Mouse (Mus musculus) kidney, embryonic 14.5 days (tissue): ENCODE data around the gene Tmem238l. TPM values are rescaled to one million over a fixed set of nuclear protein-coding genes. Genes with fewer than 3 reads are reported as not detected.

ENCODE experiments used
- ATAC-seq: fragments of 200-750 bp; cut with Nextera tagmentation; 2 replicates; pipeline ENCODE4 v1.8.0; 2017; ENCODE audit warnings: moderate number of reproducible peaks, mild to moderate bottlenecking, moderate TSS enrichment, moderate library complexity; ENCODE audit not compliant: low FRiP score, low TSS enrichment
- H3K27ac ChIP-seq: fragments of 300-500 bp; sonication (generic); 2 replicates; pipeline ENCODE4 v1.5.1; 2014; ENCODE audit warnings: low read depth, mild to moderate bottlenecking, low read length, moderate library complexity, mixed read lengths
- H3K27me3 ChIP-seq: fragments of 300-500 bp; sonication (generic); 2 replicates; pipeline ENCODE4 v1.6.1; 2014; ENCODE audit warnings: mild to moderate bottlenecking, low read length; ENCODE audit not compliant: control insufficient read depth, insufficient read depth
- H3K36me3 ChIP-seq: fragments of 300-500 bp; sonication (generic); 2 replicates; pipeline ENCODE4 v1.6.1; 2014; ENCODE audit warnings: low read length, mixed read lengths; ENCODE audit not compliant: control insufficient read depth, insufficient read depth
- H3K4me1 ChIP-seq: fragments of 300-500 bp; sonication (generic); 2 replicates; pipeline ENCODE4 v1.6.1; 2014; ENCODE audit warnings: low read length, mixed read lengths; ENCODE audit not compliant: control insufficient read depth, insufficient read depth
- H3K4me2 ChIP-seq: fragments of 300-500 bp; sonication (generic); replicated peaks from 2 replicates; pipeline ENCODE4 v1.6.1; 2014; ENCODE audit warnings: low read depth, mild to moderate bottlenecking, low read length
- H3K4me3 ChIP-seq: fragments of 300-500 bp; sonication (generic); 2 replicates; pipeline ENCODE4 v1.5.1; 2014; ENCODE audit warnings: mild to moderate bottlenecking, low read length
- H3K9ac ChIP-seq: fragments of 300-500 bp; sonication (generic); 2 replicates; pipeline ENCODE4 v1.6.1; 2014; ENCODE audit warnings: low read depth, mild to moderate bottlenecking, low read length, moderate library complexity
- H3K9me3 ChIP-seq: fragments of 300-500 bp; sonication (generic); 2 replicates; pipeline ENCODE4 v1.6.1; 2016; ENCODE audit warnings: low read length; ENCODE audit not compliant: control insufficient read depth
- WGBS: fragments of 180-500 bp; shearing (Covaris S2); extraction: QIAGEN DNeasy Blood & Tissue Kit; methylation state at CpG from one replicate; pipeline ENCODE4 v1.1.7; 2014; 5-methylcytosine and 5-hydroxymethylcytosine counted together
- polyA plus RNA-seq: library from polyadenylated mRNA; unstranded; fragments of >200 nt; fragmentation: Nextera tagmentation; extraction: Ambion mirVana; gene quantifications from 2 replicates; pipeline ENCODE4 v1.2.1, GENCODE M21; 2014

Gene Tmem238l
- polyA plus RNA-seq, 1 experiment from 2014 or later, result not detected

DNA sequence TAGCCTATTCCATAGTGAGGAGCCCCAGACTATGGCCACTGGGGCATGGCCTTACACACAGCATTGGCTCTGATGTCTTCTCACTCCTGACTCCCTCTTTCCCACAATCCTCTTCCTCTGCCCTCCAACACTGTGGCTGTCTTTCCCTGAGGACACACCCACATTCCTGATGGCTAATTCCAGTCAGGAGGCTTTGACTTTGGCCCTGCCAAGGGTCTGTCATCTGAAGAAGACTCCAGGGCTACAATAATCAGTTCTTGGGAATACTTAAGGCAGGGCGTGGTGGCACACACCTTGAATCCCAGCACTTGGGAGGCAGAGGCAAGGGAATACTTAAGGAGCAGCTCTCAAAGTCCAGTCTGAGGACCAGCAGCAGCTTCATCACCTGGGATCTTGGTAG lies 12.1 kb downstream of the Tmem238l start:
- no peaks in the 10 kb centered on the region for H3K4me1 ChIP-seq
- no peak overlapping the region for H3K4me3 ChIP-seq
- no peaks in the 10 kb centered on the region for H3K36me3 ChIP-seq
- no peak overlapping the region for H3K4me2 ChIP-seq
- no peak overlapping the region for H3K27ac ChIP-seq
- H3K9me3 ChIP-seq, result no peaks in the 10 kb centered on the region
- ATAC-seq, result no peak
- no peaks in the 10 kb centered on the region for H3K27me3 ChIP-seq
- 83% methylated on average over 1 of the region's 1 CpGs for WGBS
- no peak overlapping the region for H3K9ac ChIP-seq

DNA sequence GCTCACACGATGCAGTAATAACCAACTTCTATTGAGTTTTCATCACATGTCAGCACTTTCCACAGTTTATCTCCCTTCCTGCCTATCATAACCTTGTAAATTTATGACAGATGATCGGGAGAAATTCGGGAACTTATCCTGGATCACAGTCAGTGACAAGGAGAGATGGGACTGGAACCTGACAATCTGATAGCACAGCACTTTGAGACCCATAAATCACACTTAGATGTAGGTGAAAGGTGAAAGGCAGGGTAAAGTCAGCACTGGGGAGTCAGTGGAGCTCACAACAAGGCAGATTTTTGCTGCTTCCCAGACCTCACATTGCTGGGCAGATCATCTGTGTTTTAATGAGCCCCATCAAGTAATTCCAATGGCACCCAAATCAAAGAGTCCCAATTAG lies 17.1 kb downstream of the Tmem238l start:
- H3K4me3 ChIP-seq, result no peak overlapping the region
- no peak for ATAC-seq
- 70% methylated on average over 3 of the region's 3 CpGs for WGBS
- no peak overlapping the region for H3K9ac ChIP-seq
- no peaks in the 10 kb centered on the region for H3K36me3 ChIP-seq
- no peak overlapping the region for H3K4me2 ChIP-seq
- no peaks in the 10 kb centered on the region for H3K27me3 ChIP-seq
- no peak overlapping the region for H3K27ac ChIP-seq
- peaks cover 4% of the 10 kb centered on the region; the same call in 1 of the 2 replicates for H3K9me3 ChIP-seq
- no peaks in the 10 kb centered on the region for H3K4me1 ChIP-seq

DNA sequence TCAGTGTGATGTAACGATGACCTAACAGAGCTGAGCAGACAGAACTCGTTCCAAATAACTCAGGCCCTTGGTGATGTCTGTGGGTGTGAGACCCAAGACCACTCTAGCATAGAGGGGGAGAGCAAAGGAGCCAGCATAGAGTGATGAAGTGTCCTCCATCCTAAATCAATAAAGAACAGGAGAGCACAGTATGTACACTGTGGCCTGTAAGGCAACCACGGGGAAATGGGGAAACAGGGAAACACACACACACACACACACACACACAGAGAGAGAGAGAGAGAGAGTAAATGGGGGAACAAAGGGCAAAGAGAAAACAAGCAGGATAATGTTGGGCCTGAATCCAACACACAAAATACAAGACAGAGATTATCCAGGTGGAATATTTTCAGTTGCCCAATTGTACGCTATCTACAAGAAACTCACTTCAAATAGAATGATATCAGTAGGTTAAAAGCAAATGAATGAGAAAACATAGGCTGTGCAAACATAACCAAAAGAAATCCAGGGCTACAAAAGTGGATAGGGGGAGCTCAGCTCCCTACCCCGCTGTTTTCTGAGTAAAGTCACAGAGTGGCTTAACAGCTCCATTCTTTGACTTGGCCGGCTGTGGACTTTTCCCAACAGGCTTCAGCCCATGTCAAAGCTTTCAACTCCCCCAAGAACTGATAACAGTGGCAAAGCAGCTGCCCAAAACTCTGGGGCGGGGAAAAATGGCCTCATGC lies 19.3 kb downstream of the Tmem238l start:
- ATAC-seq, result no peak
- Histone ChIP-seq H3K4me3 (no peak overlapping the region), H3K9ac (no peak overlapping the region), H3K27ac (no peak overlapping the region), H3K9me3 (peaks cover 4% of the 10 kb centered on the region; the same call in 1 of the 2 replicates), H3K27me3 (no peaks in the 10 kb centered on the region), H3K4me2 (no peak overlapping the region), H3K36me3 (no peaks in the 10 kb centered on the region), H3K4me1 (no peaks in the 10 kb centered on the region)
- WGBS, result 92% methylated on average over 7 of the region's 7 CpGs

DNA sequence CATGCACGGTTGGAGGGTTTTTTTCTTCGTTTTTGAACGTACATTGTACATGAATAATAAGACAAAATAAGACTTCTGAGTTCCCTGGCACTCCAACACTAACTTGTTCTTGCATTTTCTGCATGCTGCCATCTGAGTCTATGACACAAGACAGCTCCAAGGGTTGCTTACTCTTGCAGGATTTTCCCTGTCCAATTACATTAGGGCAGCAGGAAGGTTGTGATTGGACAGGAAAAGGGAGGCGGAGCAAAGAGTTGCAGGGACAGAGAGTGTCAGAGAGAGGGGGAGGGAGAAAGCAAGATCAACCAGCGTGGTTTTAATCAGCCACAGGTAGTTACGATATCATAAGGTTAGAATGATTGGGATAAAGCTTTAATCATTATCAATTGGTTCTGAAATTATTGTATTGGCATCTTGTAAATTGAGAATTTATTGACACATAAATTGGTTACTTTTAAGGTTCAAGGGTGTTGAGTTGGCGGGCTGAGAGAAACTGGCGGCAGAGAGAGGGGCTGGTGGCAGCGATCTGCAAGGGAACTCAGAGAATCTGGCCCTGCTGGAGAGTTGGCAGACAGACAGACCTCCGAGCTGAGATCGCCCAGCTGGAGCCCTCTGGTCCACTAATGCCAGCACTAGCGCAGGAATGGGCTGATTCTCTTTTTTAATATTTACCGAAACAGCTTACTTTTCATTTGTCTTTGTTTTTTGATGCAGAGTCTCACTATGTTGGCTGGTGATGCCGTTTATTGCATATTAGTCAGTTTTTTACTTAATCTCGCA lies 25.1 kb downstream of the Tmem238l start:
- Histone ChIP-seq H3K27me3 (no peaks in the 10 kb centered on the region), H3K9me3 (no peaks in the 10 kb centered on the region), H3K36me3 (no peaks in the 10 kb centered on the region), H3K4me3 (no peak overlapping the region), H3K4me1 (peaks cover 10% of the 10 kb centered on the region), H3K27ac (no peak overlapping the region), H3K9ac (no peak overlapping the region), H3K4me2 (no peak overlapping the region)
- WGBS, result 84% methylated on average over 15 of the region's 15 CpGs
- no peak for ATAC-seq

DNA sequence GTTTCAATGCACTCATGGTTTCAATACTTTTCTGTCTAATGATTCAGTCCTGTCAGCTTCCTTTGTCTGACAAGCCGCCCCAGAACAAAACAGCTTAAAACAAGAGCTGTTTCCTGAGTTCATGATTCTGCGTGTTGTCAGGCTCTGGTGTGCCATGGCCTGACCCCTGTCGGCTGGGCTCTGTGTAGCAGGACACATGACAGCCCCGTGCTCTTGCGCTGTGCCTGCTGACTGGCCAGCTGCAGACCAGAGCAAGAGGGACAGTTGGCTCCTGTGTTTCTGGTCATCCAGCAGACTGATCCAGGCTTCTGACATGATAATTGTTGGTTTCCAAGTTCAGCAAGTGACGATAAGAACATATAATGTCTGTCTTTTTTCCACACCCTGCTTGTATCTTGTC lies 26.4 kb downstream of the Tmem238l start:
- Histone ChIP-seq H3K4me3 (no peak overlapping the region), H3K4me1 (peaks cover 10% of the 10 kb centered on the region), H3K36me3 (no peaks in the 10 kb centered on the region), H3K27ac (peak overlapping the region; percentile 17; the same call in 1 of the 2 replicates), H3K9me3 (no peaks in the 10 kb centered on the region), H3K27me3 (no peaks in the 10 kb centered on the region), H3K4me2 (no peak overlapping the region), H3K9ac (no peak overlapping the region)
- WGBS, result 30% methylated on average over 6 of the region's 6 CpGs
- peak; percentile 53; the same call in 1 of the 2 replicates for ATAC-seq

DNA sequence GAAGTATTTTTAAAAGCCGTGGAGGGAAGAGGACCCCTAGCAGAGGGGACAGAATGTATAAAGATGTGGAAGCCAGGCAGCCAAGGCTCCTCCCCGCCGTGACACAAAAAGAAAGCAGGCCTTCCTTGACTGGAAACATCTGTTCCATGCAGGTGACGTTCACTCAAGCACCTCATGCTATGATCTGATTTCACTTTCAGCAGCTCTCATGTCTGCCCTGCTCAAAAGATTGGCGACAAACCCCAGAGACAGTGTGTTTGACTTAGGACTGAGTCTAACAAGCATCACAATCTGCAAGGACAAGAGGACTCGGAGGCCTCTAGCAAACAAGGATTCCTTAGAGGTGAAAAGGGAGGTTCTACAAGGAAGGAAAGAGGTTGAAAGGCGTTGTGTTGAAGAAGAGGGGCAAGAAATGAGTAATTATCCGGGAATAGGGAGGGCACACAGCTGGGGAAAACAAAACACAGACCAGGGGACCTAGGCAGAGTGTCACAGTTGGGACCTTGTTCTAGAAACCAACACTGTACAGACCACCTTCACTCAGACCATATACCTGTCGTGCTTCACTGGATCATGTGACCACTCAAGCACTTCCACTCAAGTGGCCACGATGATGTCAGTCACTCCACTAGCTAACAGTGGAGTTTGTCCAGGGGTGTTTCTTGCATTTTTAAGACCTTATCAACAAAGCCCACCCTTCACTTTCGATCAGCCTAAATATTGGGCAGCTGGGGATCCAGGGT lies 27.2 kb downstream of the Tmem238l start:
- Histone ChIP-seq H3K4me1 (peaks cover 10% of the 10 kb centered on the region), H3K4me3 (no peak overlapping the region), H3K9me3 (no peaks in the 10 kb centered on the region), H3K9ac (no peak overlapping the region), H3K27ac (peak overlapping the region; percentile 76), H3K4me2 (no peak overlapping the region; the same call in 1 of the 2 replicates), H3K27me3 (no peaks in the 10 kb centered on the region), H3K36me3 (no peaks in the 10 kb centered on the region)
- 37% methylated on average over 11 of the region's 11 CpGs for WGBS
- ATAC-seq, result peak; percentile 26

DNA sequence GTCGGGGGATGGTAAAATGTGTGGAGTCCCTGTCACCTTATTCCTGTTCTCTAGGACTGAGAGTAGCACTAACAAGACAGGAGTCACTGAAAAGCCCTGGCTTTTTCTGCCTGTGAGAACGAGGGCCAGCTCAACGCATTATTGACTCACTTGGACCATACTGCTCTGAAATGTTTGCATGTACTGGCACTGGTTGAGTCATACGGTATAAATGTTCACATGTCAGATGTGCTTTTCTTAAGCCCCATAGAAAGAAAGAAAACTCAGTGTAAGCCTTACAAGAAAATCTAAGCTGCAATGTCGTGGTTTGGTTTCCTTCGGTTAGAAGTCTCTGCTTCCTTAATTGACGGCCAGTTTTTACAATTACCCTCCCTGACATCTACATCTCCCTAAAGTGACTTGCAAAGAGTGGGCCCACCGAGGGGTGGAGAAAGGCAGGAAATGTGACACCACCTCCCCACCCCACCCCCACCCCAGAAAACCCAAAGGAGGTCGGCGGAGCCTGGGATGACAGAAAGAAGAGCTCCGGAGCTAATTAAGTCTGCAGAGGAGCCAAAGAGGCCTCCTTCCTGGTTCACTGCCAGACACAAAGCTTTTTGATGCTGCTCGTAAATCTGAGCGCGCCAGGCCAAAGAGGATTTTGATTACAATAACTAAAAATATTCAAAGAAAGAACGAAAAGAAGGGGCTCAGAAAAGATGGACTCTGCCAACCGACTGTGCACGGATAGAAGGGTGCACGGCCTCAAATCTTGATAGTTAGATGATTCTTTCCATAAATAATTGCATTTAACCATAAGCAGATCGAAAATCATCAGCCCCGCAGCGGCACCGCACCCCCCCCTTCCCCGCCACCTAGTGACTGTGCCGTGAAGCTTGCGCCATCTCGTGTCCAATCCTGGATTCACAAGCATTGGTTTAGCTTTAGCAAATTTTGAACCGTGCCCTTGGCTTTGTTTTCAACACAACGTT lies 28.0 kb downstream of the Tmem238l start:
- Histone ChIP-seq H3K4me2 (peak overlapping the region; percentile 65), H3K36me3 (no peaks in the 10 kb centered on the region), H3K9me3 (no peaks in the 10 kb centered on the region), H3K4me3 (peak overlapping the region; percentile 40), H3K9ac (peak overlapping the region; percentile 28; the same call in 1 of the 2 replicates), H3K27ac (peak overlapping the region; percentile 76), H3K27me3 (no peaks in the 10 kb centered on the region), H3K4me1 (peaks cover 10% of the 10 kb centered on the region)
- peak; percentile 79 for ATAC-seq
- WGBS, result 4% methylated on average over 28 of the region's 28 CpGs

DNA sequence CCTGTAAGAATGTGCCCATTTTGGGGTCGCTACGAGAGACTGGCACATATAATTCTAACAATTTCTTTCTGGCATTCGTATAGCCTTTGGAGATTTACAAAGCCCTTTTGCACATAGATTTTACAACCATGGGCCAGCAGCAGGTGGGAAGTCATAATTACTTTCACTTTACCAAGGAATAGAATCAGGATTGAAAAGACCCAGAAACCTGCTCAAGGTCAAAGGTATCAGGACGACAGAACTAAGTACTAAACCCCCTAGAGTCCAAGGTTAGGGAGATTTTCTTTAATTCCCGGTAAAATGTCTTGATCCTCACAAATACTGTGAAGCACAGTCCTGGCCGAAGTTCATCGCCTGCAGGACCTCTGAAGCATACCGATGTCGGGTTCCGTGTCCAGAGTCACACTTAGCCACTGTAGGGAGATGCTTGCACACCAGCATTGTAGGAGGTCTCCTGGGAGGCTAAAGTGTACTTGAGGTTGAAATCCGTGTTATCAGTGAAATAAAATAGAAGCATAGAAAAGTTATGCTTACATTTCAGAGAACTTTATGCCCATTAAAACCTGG lies 28.8 kb downstream of the Tmem238l start:
- Histone ChIP-seq H3K27me3 (no peaks in the 10 kb centered on the region), H3K9ac (0 out of 2 replicates have a peak overlapping the region, but pooled peaks have one; percentile 2), H3K36me3 (no peaks in the 10 kb centered on the region), H3K9me3 (no peaks in the 10 kb centered on the region), H3K4me1 (peaks cover 10% of the 10 kb centered on the region), H3K4me3 (peak overlapping the region; percentile 40), H3K27ac (peak overlapping the region; percentile 76; the same call in 1 of the 2 replicates), H3K4me2 (peak overlapping the region; percentile 65)
- 24% methylated on average over 11 of the region's 11 CpGs for WGBS
- ATAC-seq, result no peak
